Mouse (Mus musculus): ENCODE data around the gene Krt1. TPM values are rescaled to one million over a fixed set of nuclear protein-coding genes. Genes with fewer than 3 reads are reported as not detected.

Krt1 gene
- polyA plus RNA-seq, 1 experiment from 2014 or later = 6.7 TPM

- no peak overlapping the region for H3K27ac ChIP-seq (replicated peaks; ENCODE audit: low read depth, low read length)
- peak overlapping the region; percentile 43 for H3K4me3 ChIP-seq (replicated peaks; ENCODE audit: low read depth, low read length)
- H3K4me2 ChIP-seq (ENCODE audit: low read length) = peak overlapping the region; percentile 82
- no peaks in the 10 kb centered on the region for H3K9me3 ChIP-seq (ENCODE audit: control insufficient read depth, low read length)
- 58% methylated on average over 13 of the region's 13 CpGs for WGBS
- peak; percentile 18 for DNase-seq
- ATAC-seq (ENCODE audit: low FRiP score, low TSS enrichment) = no peak
- peaks cover 7% of the 10 kb centered on the region; the same call in 1 of the 2 replicates for H3K4me1 ChIP-seq (ENCODE audit: control insufficient read depth, insufficient read depth, low read length)
- H3K9ac ChIP-seq (replicated peaks; ENCODE audit: low read length) = no peak overlapping the region
- peaks cover 25% of the 10 kb centered on the region; the same call in 1 of the 2 replicates for H3K27me3 ChIP-seq (ENCODE audit: control insufficient read depth, insufficient read depth, low read length)
- H3K36me3 ChIP-seq (ENCODE audit: control insufficient read depth, insufficient read depth, low read length) = no peaks in the 10 kb centered on the region
These were observed 10.0 kb upstream of the Krt1 start for GRCm38 (mm10) chr15:101860421-101861130.

- H3K4me3 ChIP-seq (replicated peaks; ENCODE audit: low read depth, low read length) = peak overlapping the region; percentile 43
- H3K36me3 ChIP-seq (ENCODE audit: control insufficient read depth, insufficient read depth, low read length) = no peaks in the 10 kb centered on the region
- H3K4me1 ChIP-seq (ENCODE audit: control insufficient read depth, insufficient read depth, low read length) = peaks cover 7% of the 10 kb centered on the region; the same call in 1 of the 2 replicates
- H3K9ac ChIP-seq (replicated peaks; ENCODE audit: low read length) = peak overlapping the region; percentile 59
- WGBS = under 1% methylated on average over 33 of the region's 33 CpGs
- no peaks in the 10 kb centered on the region for H3K9me3 ChIP-seq (ENCODE audit: control insufficient read depth, low read length)
- H3K27me3 ChIP-seq (ENCODE audit: control insufficient read depth, insufficient read depth, low read length) = peaks cover 25% of the 10 kb centered on the region; the same call in 1 of the 2 replicates
- peak; percentile 78 for DNase-seq
- H3K27ac ChIP-seq (replicated peaks; ENCODE audit: low read depth, low read length) = no peak overlapping the region
- ATAC-seq (ENCODE audit: low FRiP score, low TSS enrichment) = no peak
- peak overlapping the region; percentile 82 for H3K4me2 ChIP-seq (ENCODE audit: low read length)
These were observed 9.2 kb upstream of the Krt1 start for GRCm38 (mm10) chr15:101859735-101860170.

- no peaks in the 10 kb centered on the region for H3K36me3 ChIP-seq (ENCODE audit: control insufficient read depth, insufficient read depth, low read length)
- H3K4me3 ChIP-seq (replicated peaks; ENCODE audit: low read depth, low read length) = no peak overlapping the region
- WGBS = 8% methylated on average over 11 of the region's 11 CpGs
- no peak overlapping the region for H3K27ac ChIP-seq (replicated peaks; ENCODE audit: low read depth, low read length)
- peaks cover 7% of the 10 kb centered on the region; the same call in 1 of the 2 replicates for H3K4me1 ChIP-seq (ENCODE audit: control insufficient read depth, insufficient read depth, low read length)
- H3K9ac ChIP-seq (replicated peaks; ENCODE audit: low read length) = no peak overlapping the region
- peaks cover 25% of the 10 kb centered on the region; the same call in 1 of the 2 replicates for H3K27me3 ChIP-seq (ENCODE audit: control insufficient read depth, insufficient read depth, low read length)
- no peaks in the 10 kb centered on the region for H3K9me3 ChIP-seq (ENCODE audit: control insufficient read depth, low read length)
- peak; percentile 12 for DNase-seq
- ATAC-seq (ENCODE audit: low FRiP score, low TSS enrichment) = no peak
- H3K4me2 ChIP-seq (ENCODE audit: low read length) = peak overlapping the region; percentile 82
These were observed 8.3 kb upstream of the Krt1 start for GRCm38 (mm10) chr15:101858673-101859425.

- Histone ChIP-seq H3K36me3 (ENCODE audit: control insufficient read depth, insufficient read depth, low read length) (no peaks in the 10 kb centered on the region), H3K4me1 (ENCODE audit: control insufficient read depth, insufficient read depth, low read length) (peaks cover 7% of the 10 kb centered on the region; the same call in 1 of the 2 replicates), H3K27ac (replicated peaks; ENCODE audit: low read depth, low read length) (no peak overlapping the region), H3K9me3 (ENCODE audit: control insufficient read depth, low read length) (no peaks in the 10 kb centered on the region), H3K27me3 (ENCODE audit: control insufficient read depth, insufficient read depth, low read length) (peaks cover 25% of the 10 kb centered on the region; the same call in 1 of the 2 replicates), H3K9ac (replicated peaks; ENCODE audit: low read length) (no peak overlapping the region), H3K4me2 (ENCODE audit: low read length) (no peak overlapping the region), H3K4me3 (replicated peaks; ENCODE audit: low read depth, low read length) (no peak overlapping the region)
- WGBS = 42% methylated on average over 5 of the region's 5 CpGs
- DNase-seq (no peak), ATAC-seq (ENCODE audit: low FRiP score, low TSS enrichment) (no peak)
These were observed 6.1 kb upstream of the Krt1 start for GRCm38 (mm10) chr15:101856696-101857095.

- Histone ChIP-seq H3K9ac (replicated peaks; ENCODE audit: low read length) (no peak overlapping the region), H3K4me3 (replicated peaks; ENCODE audit: low read depth, low read length) (no peak overlapping the region), H3K36me3 (ENCODE audit: control insufficient read depth, insufficient read depth, low read length) (no peaks in the 10 kb centered on the region), H3K27ac (replicated peaks; ENCODE audit: low read depth, low read length) (no peak overlapping the region), H3K27me3 (ENCODE audit: control insufficient read depth, insufficient read depth, low read length) (peaks cover 21% of the 10 kb centered on the region; the same call in 1 of the 2 replicates), H3K4me2 (ENCODE audit: low read length) (no peak overlapping the region), H3K9me3 (ENCODE audit: control insufficient read depth, low read length) (no peaks in the 10 kb centered on the region), H3K4me1 (ENCODE audit: control insufficient read depth, insufficient read depth, low read length) (peaks cover 7% of the 10 kb centered on the region; the same call in 1 of the 2 replicates)
- DNase-seq (no peak), ATAC-seq (ENCODE audit: low FRiP score, low TSS enrichment) (no peak)
- 78% methylated on average over 3 of the region's 3 CpGs for WGBS
These were observed 5.1 kb upstream of the Krt1 start for GRCm38 (mm10) chr15:101855732-101856131.

- ATAC-seq (ENCODE audit: low FRiP score, low TSS enrichment) (no peak), DNase-seq (no peak)
- Histone ChIP-seq H3K36me3 (ENCODE audit: control insufficient read depth, insufficient read depth, low read length) (no peaks in the 10 kb centered on the region), H3K4me3 (replicated peaks; ENCODE audit: low read depth, low read length) (no peak overlapping the region), H3K9me3 (ENCODE audit: control insufficient read depth, low read length) (no peaks in the 10 kb centered on the region), H3K4me1 (ENCODE audit: control insufficient read depth, insufficient read depth, low read length) (peaks cover 3% of the 10 kb centered on the region; the same call in 1 of the 2 replicates), H3K4me2 (ENCODE audit: low read length) (no peak overlapping the region), H3K27me3 (ENCODE audit: control insufficient read depth, insufficient read depth, low read length) (peaks cover 10% of the 10 kb centered on the region; the same call in 1 of the 2 replicates), H3K9ac (replicated peaks; ENCODE audit: low read length) (no peak overlapping the region), H3K27ac (replicated peaks; ENCODE audit: low read depth, low read length) (no peak overlapping the region)
- 13% methylated on average over 5 of the region's 5 CpGs for WGBS
These were observed 3.7 kb upstream of the Krt1 start for GRCm38 (mm10) chr15:101854294-101854693.

GRCm38 (mm10) chr15:101852571-101852970 is 2.0 kb upstream of the Krt1 start:
- H3K4me3 ChIP-seq (replicated peaks; ENCODE audit: low read depth, low read length) = no peak overlapping the region
- H3K9me3 ChIP-seq (ENCODE audit: control insufficient read depth, low read length) = no peaks in the 10 kb centered on the region
- H3K4me1 ChIP-seq (ENCODE audit: control insufficient read depth, insufficient read depth, low read length) = no peaks in the 10 kb centered on the region
- DNase-seq = no peak
- no peak for ATAC-seq (ENCODE audit: low FRiP score, low TSS enrichment)
- no peak overlapping the region for H3K9ac ChIP-seq (replicated peaks; ENCODE audit: low read length)
- no peak overlapping the region for H3K27ac ChIP-seq (replicated peaks; ENCODE audit: low read depth, low read length)
- H3K27me3 ChIP-seq (ENCODE audit: control insufficient read depth, insufficient read depth, low read length) = no peaks in the 10 kb centered on the region
- no peak overlapping the region for H3K4me2 ChIP-seq (ENCODE audit: low read length)
- no peaks in the 10 kb centered on the region for H3K36me3 ChIP-seq (ENCODE audit: control insufficient read depth, insufficient read depth, low read length)
- 35% methylated on average over 5 of the region's 5 CpGs for WGBS

GRCm38 (mm10) chr15:101845971-101846403 is 4.6 kb downstream of the Krt1 start:
- WGBS = 2% methylated on average over 37 of the region's 37 CpGs
- peak overlapping the region; percentile 53 for H3K4me3 ChIP-seq (replicated peaks; ENCODE audit: low read depth, low read length)

More at GRCm38 (mm10) chr15:101845971-101846403, 4.6 kb downstream of the Krt1 start:
- H3K27ac ChIP-seq (replicated peaks; ENCODE audit: low read depth, low read length) = peak overlapping the region; percentile 92
- H3K9me3 ChIP-seq (ENCODE audit: control insufficient read depth, low read length) = no peaks in the 10 kb centered on the region
- DNase-seq = peak; percentile 79
- peak overlapping the region; percentile 78 for H3K9ac ChIP-seq (replicated peaks; ENCODE audit: low read length)
- H3K4me2 ChIP-seq (ENCODE audit: low read length) = peak overlapping the region; percentile 67
- peak; percentile 71 for ATAC-seq (ENCODE audit: low FRiP score, low TSS enrichment)
- H3K27me3 ChIP-seq (ENCODE audit: control insufficient read depth, insufficient read depth, low read length) = no peaks in the 10 kb centered on the region
- 0 out of 2 replicates have a peak, but pooled peaks cover 8% of the 10 kb centered on the region for H3K4me1 ChIP-seq (ENCODE audit: control insufficient read depth, insufficient read depth, low read length)
- H3K36me3 ChIP-seq (ENCODE audit: control insufficient read depth, insufficient read depth, low read length) = no peaks in the 10 kb centered on the region

All from midbrain, embryonic 14.5 days (tissue).